ENCODE assay signal across 15 mouse cellular contexts in genomic region chr13:51758428-51758827, GRCm38 (mm10). TPM values are rescaled to one million over a fixed set of nuclear protein-coding genes. Genes with fewer than 3 reads are reported as not detected.
DNase-seq lines count a peak whose midpoint lies in the region; ATAC-seq and TF ChIP-seq lines count a peak whose summit lies in the region.
"Had no signal": no experiment of that assay in that cellular context is flagged by ENCODE, and none has a peak within 500 bp of the region (broad histone marks: within the 10 kb centered on the region; RNA-seq: fewer than 3 reads in every experiment).

No protein-coding gene starts in this region.

- peak overlapping the region; percentile 76 for H3K27ac ChIP-seq in heart, embryonic 13.5 days (replicated peaks)
- no peak overlapping the region for H3K27ac ChIP-seq in kidney, embryonic 15.5 days
- no peak overlapping the region for H3K27ac ChIP-seq in kidney, adult 2 months (ENCODE audit: insufficient read depth, low read depth, low read length)
- peak overlapping the region; percentile 26 for H3K27ac ChIP-seq in spleen, adult 2 months (ENCODE audit: insufficient read depth, low read length)
- H3K27ac ChIP-seq: embryonic facial prominence, embryonic 12.5 days had no signal

- TF ChIP-seq POLR2A in kidney, adult 2 months (IDR thresholded peaks at IDR 0.05; ENCODE audit: low read depth, low read length), result no peak
- no peak for TF ChIP-seq POLR2A in spleen, adult 2 months (IDR thresholded peaks at IDR 0.05; ENCODE audit: low read depth, low read length)

- 53% methylated on average over 9 of the region's 9 CpGs for WGBS in heart, embryonic 13.5 days
- 44% methylated on average over 9 of the region's 9 CpGs for WGBS in kidney, embryonic 15.5 days
- 67% methylated on average over 9 of the region's 9 CpGs for WGBS in kidney, adult 2 months
- 37% methylated on average over 9 of the region's 9 CpGs for WGBS in spleen, adult 2 months

- intact Hi-C loops in heart, postnatal 10 days (cut with DNase I), result no loop called here

- H3K27me3 ChIP-seq in heart, embryonic 13.5 days (replicated peaks), result no peaks in the 10 kb centered on the region
- H3K27me3 ChIP-seq in kidney, embryonic 15.5 days, result no peaks in the 10 kb centered on the region
- no peaks in the 10 kb centered on the region for H3K27me3 ChIP-seq in kidney, adult 2 months (replicated peaks; ENCODE audit: control insufficient read depth, insufficient read depth, low read length)
- no peaks in the 10 kb centered on the region for H3K27me3 ChIP-seq in spleen, adult 2 months (ENCODE audit: control insufficient read depth, insufficient read depth, low read length)
- H3K27me3 ChIP-seq: embryonic facial prominence, embryonic 12.5 days had no signal

- no peak overlapping the region for H3K4me2 ChIP-seq in heart, embryonic 13.5 days
- H3K4me2 ChIP-seq in kidney, embryonic 15.5 days, result no peak overlapping the region
- H3K4me2 ChIP-seq: embryonic facial prominence, embryonic 12.5 days; midbrain, embryonic 11.5 days had no signal

- H3K4me3 ChIP-seq in heart, embryonic 13.5 days, result no peak overlapping the region
- H3K4me3 ChIP-seq in kidney, embryonic 15.5 days (replicated peaks), result no peak overlapping the region
- H3K4me3 ChIP-seq in kidney, adult 2 months (ENCODE audit: insufficient read depth, low read depth, low read length), result no peak overlapping the region
- no peak overlapping the region for H3K4me3 ChIP-seq in spleen, adult 2 months (ENCODE audit: extremely low read depth, insufficient read depth, insufficient read length)
- H3K4me3 ChIP-seq: embryonic facial prominence, embryonic 12.5 days had no signal

- peak; percentile 10; the same call in 1 of the 2 replicates for ATAC-seq in heart, embryonic 13.5 days (ENCODE audit: extremely low read depth, insufficient number of reproducible peaks, low FRiP score, low TSS enrichment)
- 0 out of 2 replicates have a peak, but pooled peaks have one; percentile 23 for ATAC-seq in kidney, embryonic 15.5 days (replicated peaks; ENCODE audit: low FRiP score)
- ATAC-seq: intestine, postnatal 0 days; liver, postnatal 0 days had no signal

- H3K9me3 ChIP-seq in heart, embryonic 13.5 days, result no peaks in the 10 kb centered on the region
- no peaks in the 10 kb centered on the region for H3K9me3 ChIP-seq in kidney, embryonic 15.5 days (replicated peaks)
- H3K9me3 ChIP-seq: embryonic facial prominence, embryonic 12.5 days; G1E had no signal

- H3K36me3 ChIP-seq in heart, embryonic 13.5 days, result no peaks in the 10 kb centered on the region
- 0 out of 2 replicates have a peak, but pooled peaks cover 4% of the 10 kb centered on the region for H3K36me3 ChIP-seq in kidney, embryonic 15.5 days
- no peaks in the 10 kb centered on the region for H3K36me3 ChIP-seq in kidney, adult 2 months (ENCODE audit: control insufficient read depth, insufficient read depth, low read length)
- peaks cover 8% of the 10 kb centered on the region for H3K36me3 ChIP-seq in spleen, adult 2 months (ENCODE audit: control insufficient read depth, insufficient read depth, low read length)
- H3K36me3 ChIP-seq: embryonic facial prominence, embryonic 12.5 days had no signal

- no peak for DNase-seq in heart, postnatal 10 days
- DNase-seq in kidney, adult 2 months, result no peak
- DNase-seq in spleen, adult 2 months (ENCODE audit: low read depth in 1 of 2, low spot score in 2 of 2), result no peak
- no peak for DNase-seq in spleen, postnatal 4 days (ENCODE audit: low spot score in 2 of 2)
- no peak for DNase-seq in embryo, embryonic 10 days (ENCODE audit: low spot score)
- DNase-seq: adrenal gland, postnatal 10 days; cerebellum, postnatal 10 days; liver, postnatal 0 days; lung, postnatal 36 days had no signal

- H3K9ac ChIP-seq in heart, embryonic 13.5 days, result peak overlapping the region; percentile 42; the same call in 1 of the 2 replicates
- no peak overlapping the region for H3K9ac ChIP-seq in kidney, embryonic 15.5 days
- H3K9ac ChIP-seq: embryonic facial prominence, embryonic 12.5 days; liver, postnatal 0 days had no signal

- H3K4me1 ChIP-seq in heart, embryonic 13.5 days, result peaks cover 79% of the 10 kb centered on the region
- H3K4me1 ChIP-seq in kidney, embryonic 15.5 days, result peaks cover 52% of the 10 kb centered on the region
- H3K4me1 ChIP-seq in kidney, adult 2 months (ENCODE audit: control insufficient read depth, insufficient read depth, low read length), result peaks cover 13% of the 10 kb centered on the region
- peaks cover 62% of the 10 kb centered on the region; the same call in 1 of the 2 replicates for H3K4me1 ChIP-seq in spleen, adult 2 months (ENCODE audit: control insufficient read depth, insufficient read depth, insufficient read length)

- no peak for TF ChIP-seq CTCF in kidney, adult 2 months (conservative IDR thresholded peaks at IDR 0.05; ENCODE audit: insufficient read depth, insufficient read length, low read depth, low read length)
- no peak for TF ChIP-seq CTCF in spleen, adult 2 months (IDR thresholded peaks at IDR 0.05; ENCODE audit: extremely low read depth, insufficient read depth, insufficient read length, insufficient replicate concordance)

RNA-seq across cellular contexts. Expression of gene Sema4d, which starts 35.1 kb away (rescaled TPM):
- 13.0 and 13.9 TPM in 2 replicates for polyA plus RNA-seq in heart, embryonic 13.5 days (2015; fragmentation: Nextera tagmentation; extraction: Ambion mirVana)
- 10 to 100 TPM; 69.1 to 79.5 TPM for total RNA-seq in heart, postnatal 10 days (2021)
- 19.6 and 20.3 TPM in 2 replicates for polyA plus RNA-seq in kidney, embryonic 15.5 days (2015; fragmentation: Nextera tagmentation; extraction: Ambion mirVana)
- polyA plus RNA-seq in kidney, adult 2 months (2012; rRNA removed), result 87.8 and 93.2 TPM in 2 replicates
- polyA plus RNA-seq in spleen, adult 2 months (2012; rRNA removed), result 77.0 and 103 TPM in 2 replicates

Comparison
In these comparisons a context has a peak if more than half of its experiments do, and no peak if none do; other contexts are left out.
1. H3K27ac ChIP-seq: peak in heart, embryonic 13.5 days (single experiment) and spleen, adult 2 months (single experiment); none in kidney, embryonic 15.5 days (single experiment) and kidney, adult 2 months (single experiment).